Mouse (Mus musculus): ENCODE results near the gene Poldip2.

The Poldip2 gene

DNA sequence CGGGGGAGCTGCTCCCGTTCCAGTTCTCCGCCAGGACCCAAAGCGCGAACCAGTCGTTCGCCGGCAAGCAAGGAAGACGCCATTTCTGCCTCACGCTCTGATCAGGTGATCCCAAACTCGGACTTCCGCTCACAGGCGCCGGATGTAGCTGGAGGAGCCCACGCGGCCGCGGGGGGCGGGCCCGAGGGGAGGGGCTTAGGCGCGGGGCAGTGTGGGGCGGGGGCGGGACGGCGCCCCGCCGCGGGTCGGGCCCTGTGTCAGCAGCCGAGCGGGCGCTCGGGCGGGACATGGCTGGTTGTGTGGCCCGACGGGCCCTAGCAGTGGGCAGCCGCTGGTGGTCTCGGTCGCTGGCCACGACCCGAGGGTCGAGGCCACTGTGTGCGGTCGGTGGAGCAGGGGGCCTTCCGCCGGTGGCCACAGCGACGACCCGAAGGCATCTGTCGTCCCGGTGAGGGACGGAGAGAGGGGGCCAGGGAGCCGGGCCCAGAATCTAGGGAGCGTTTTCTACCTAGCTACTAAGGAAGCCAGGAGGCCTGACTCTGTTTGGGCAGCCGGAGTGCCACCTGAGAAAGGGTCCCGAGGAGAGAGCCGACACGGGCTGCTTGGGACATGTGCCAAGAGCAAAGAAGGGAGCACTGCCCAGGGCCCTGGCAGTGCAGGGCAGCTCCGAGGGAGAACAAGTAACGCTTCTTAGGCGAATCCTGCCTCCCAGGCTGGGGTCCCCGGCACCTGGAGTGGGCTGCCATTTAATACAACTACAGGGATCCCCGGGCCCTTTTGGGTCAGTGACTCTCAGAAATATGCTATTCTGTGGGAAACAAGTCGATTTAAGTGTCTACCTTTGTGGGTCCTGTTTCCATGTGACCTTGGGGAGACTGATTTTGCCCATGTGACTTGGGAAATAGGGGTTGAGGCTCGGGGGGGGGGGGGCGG lies at the start of gene Poldip2, which contains the start of gene Tmem199:
Gene Poldip2 (plus strand): TSS at position 169 of the 933 bp plus-strand sequence.
Gene Tmem199 (minus strand): TSS at position 148 of the 933 bp plus-strand sequence.
- DNase-seq (ENCODE audit: extremely low read depth, low read depth): peak; percentile 72

GRCm38 (mm10) chr11:78462669-78463068 lies 49.3 kb upstream of the Poldip2 start:
- DNase-seq (ENCODE audit: extremely low read depth, low read depth): no peak

DNA sequence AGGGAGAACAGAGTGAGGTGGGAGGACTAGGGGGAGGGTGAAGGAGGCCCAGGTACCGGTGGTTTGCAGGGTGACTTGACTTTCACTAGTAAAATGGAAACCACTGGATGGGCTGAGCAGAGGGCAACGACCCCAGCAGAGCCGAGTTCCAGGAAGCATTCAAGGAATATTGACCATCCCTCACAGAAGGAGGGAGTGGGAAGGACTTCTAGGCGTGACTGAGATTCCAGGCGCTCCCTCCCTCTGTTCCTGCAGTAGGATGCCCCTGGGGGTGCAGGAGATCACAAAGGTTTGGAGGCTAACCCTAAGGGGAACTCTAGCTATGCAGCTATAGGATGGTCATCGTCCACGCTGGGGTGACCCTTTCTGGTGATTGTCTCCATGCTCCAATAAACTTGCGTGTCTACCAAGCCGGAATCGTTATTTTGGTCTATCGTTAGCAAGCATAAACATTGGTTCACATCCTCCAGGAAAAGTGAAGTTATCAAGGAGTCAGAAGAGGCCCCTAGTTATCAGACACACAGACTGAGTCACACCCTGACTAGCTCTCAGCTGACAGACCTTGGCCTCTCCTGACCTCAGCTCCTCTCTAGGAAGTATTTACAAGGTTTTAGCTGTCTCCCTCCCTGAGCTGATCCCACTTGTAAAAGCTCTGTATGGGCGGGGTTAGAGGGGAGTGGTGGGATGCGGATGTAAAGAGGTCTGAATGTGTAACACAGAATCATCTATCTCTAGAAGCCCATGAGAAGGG lies 48.5 kb upstream of the Poldip2 start:
- DNase-seq (ENCODE audit: extremely low read depth, low read depth): peak; percentile 41

GRCm38 (mm10) chr11:78465116-78465515 lies 46.9 kb upstream of the Poldip2 start:
- DNase-seq (ENCODE audit: extremely low read depth, low read depth): no peak

GRCm38 (mm10) chr11:78465568-78466180 lies 46.3 kb upstream of the Poldip2 start, which contains the start of gene Slc46a1:
Gene Slc46a1, plus strand, starts transcription at chr11:78465697.
- DNase-seq (ENCODE audit: extremely low read depth, low read depth): peak; percentile 51

DNA sequence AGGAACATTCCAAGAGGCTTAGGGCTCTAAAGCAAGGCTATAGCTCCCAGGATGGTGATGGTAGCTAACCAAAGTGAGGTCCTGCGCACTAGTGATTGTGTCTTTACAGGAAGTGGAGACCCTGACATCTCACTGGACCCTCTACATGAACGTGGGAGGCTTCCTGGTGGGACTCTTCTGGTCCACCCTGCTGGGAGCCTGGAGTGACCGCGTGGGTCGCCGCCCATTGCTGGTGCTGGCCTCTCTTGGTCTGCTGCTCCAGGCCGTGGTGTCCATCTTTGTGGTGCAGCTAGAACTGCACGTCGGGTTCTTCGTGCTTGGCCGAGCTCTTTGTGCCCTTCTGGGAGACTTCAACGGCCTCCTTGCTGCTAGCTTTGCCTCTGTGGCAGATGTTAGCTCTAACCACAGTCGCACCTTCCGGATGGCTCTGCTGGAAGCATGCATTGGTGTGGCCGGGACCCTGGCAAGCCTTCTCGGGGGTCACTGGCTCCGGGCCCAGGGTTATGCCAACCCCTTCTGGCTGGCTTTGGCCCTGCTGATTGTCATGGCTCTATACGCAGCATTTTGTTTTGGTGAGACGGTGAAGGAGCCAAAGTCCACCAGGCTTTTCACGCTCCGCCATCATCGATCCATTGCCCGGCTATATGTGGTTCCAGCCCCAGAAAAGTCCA lies 45.6 kb upstream of the Poldip2 start:
- DNase-seq (ENCODE audit: extremely low read depth, low read depth): no peak

GRCm38 (mm10) chr11:78467515-78467914 lies 44.5 kb upstream of the Poldip2 start:
- peak; percentile 51 for DNase-seq (ENCODE audit: extremely low read depth, low read depth)

DNA sequence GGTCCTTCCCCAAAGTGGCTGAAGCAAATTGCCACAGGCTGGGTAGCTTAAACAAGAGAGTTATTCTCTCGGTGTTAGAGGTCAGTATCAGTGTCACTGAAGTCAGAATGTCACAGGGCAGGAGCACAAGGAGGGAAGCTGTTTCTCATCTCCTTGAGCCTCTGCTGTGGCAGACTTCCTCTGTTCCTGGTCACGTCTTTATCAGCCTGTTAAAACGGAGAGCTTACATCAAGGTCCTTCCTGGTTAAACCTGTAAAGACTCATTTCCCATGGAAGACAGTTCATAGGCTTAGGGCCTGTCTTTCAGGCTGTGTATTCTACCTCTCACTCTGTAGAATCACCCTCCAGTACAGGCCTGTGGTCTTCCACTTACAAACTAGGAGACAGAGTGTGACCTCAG lies 44.1 kb upstream of the Poldip2 start:
- DNase-seq (ENCODE audit: extremely low read depth, low read depth): no peak

DNA sequence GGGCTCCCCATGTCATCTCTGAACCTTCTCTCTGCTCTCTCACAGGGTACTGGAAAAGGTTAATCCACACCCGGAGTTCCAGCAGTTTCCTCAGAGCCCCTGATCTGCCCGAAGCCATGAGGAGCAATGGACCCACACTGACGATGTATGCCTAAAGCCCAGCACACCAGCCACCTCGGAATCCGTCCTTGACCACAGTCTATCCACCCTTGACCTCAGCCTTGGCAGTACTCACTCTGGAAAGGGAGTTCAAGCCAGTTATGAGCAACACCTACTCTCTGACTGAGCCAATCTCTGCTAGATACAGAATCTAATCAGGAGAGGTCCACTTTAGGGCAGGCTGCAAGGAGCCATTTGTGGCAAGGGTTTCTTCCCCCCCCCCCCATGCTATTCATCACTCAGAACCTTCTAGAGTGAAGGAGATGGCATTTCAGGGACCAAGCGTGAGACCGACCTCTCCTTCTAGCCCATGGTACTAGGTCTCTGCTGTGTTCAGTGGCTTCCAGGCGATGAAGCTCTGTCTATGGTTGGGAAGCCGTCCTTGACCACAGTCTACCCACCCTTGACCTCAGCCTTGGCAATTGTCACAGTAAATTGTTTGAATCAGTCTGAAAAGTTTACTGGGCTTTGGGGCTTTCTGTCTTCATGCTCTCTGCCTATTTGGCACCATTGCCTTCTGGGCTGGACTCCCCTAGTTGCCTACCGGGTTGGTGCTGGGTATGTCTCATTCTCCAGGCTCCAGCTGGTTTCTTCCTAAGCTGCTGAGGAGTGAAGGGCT lies 40.5 kb upstream of the Poldip2 start:
- no peak for DNase-seq (ENCODE audit: extremely low read depth, low read depth)

DNA sequence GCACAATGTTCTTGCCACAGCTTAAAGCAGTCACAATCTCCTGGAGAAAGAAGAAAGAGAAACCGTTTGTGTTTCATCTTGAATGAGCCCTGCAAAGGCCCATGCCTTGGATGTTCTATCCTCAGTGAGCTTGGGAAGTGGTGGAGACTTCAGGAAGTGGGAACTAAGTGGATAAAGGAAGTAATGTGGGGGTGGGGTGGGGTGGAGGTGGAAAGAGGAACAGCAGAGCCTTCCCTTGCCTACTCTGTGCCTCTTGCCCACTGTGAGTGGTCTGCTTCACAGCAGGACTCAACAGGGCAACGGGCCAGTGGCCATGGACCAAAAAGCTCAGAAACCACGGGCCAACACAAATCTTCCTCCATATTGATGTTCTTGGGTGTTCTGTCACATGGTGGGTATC lies 36.7 kb upstream of the Poldip2 start:
- DNase-seq (ENCODE audit: extremely low read depth, low read depth): peak; percentile 36

- no peak for DNase-seq (ENCODE audit: extremely low read depth, low read depth)
Measured at GRCm38 (mm10) chr11:78483639-78484038, 28.4 kb upstream of the Poldip2 start.

DNA sequence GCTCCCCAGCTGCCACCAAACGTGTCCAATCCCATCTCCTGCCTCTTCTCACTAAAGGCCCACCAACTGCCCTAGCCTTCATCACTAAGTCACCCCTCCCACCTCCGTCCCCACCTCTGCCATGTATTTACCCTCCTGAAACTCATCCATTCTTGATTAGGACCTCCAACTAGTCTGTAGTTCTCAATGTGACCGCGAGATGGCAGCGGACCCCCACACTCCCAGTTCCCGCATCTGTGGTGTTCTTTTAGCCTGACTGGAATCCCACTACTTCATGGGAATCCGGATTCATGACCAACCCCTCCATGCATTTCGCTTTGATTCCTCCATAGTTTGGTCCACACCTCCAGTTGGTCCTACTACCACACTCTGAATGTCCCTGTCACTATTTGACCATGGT lies 23.8 kb upstream of the Poldip2 start:
- no peak for DNase-seq (ENCODE audit: extremely low read depth, low read depth)

DNA sequence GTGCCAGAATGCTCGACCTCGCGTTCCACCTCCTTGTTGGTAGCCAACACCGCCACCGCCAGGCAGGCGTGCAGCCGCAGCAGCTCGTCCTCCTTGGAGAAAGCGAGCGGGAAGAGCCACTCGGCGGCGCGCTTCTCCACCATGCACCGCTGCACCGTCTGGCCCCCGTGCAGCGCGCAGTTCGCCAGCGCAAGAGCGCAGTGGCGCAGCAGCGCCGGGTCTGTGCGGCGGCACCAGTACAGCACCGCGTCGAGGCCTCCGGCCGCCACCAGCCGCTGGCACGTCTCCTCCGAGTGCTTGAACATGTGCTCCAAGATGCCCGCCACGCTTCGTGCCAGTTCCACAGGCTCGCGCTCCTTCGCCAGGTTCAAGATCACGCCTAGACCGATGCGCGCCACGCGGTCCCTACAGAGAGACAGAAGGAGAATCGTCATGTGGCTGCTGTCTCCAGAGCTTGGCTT lies 21.2 kb upstream of the Poldip2 start:
- DNase-seq (ENCODE audit: extremely low read depth, low read depth): no peak

- peak; percentile 28 for DNase-seq (ENCODE audit: extremely low read depth, low read depth)
Measured at GRCm38 (mm10) chr11:78495904-78496303, 16.1 kb upstream of the Poldip2 start.

DNA sequence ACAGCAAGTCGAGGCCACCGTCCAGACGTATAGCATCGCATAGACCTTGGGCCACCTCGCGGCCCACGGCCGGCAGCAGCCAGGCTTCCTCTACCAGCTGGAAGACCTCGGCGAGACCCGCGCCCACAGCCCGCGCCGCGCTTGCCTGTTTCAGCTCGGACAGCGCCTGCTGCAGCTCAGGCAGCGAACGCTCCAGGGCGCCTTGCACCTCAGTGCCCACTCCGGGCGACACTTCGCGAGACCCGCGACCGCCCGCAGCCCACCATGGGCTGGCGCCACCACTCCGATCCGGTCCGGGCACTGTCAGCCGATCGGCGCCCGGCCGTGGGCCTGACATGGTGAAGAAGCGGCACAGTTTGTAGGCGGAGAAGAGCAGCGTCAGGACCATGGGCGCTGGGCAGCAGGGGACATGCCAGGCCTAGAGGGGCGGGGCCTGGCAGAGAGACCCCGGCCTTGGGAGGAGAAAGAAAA lies 14.9 kb upstream of the Poldip2 start:
- DNase-seq (ENCODE audit: extremely low read depth, low read depth): no peak

DNA sequence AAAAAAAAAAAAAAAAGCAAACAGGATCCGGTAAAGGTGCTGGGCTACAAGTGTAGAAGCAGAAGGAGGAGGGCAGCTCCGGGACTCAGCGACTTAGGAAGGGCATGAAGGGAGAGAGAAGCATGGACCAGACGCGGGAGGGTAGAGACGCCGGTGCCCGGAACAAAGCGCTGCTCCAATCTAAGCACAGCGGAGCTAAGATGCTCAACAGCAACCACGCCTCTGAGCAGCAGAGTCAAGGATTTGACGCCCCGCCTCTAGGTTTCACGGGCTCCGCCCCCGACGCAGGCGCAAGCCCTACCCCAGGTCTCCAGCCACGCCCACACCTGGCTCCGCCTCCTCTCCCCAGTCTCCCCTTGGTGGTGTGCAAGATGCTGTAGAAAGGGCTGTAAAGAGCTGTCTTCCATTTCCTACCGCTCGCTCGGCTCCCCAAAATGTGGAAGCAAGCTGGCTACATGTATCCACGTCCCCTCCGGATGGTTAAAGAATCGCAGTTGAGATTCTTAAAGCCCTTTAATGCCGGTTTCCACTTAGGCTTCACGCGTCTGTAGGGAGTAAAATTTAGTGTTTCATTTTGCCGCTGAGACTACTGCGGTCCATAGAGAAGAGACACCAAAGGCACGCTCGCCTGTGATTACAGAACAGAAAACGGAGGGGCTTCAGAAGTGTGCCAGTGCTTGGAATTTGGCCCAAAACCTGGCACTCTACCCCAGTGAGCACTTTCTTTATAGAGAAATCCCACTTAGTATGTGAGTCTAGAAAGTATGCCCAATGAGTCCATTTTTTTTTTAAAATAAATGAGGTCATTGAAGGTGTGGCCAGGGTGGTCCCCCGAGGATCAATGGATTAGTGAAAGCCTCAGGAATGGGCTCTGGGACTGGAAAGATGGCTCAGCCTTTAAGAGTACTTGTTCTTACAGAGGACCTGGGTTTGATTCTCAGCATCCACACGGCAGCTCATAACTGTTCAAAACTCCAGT lies 14.2 kb upstream of the Poldip2 start, which contains the start of gene Sarm1:
Gene Sarm1 (minus strand): TSS at position 211 of the 979 bp plus-strand sequence.
- DNase-seq (ENCODE audit: extremely low read depth, low read depth): peak; percentile 85

GRCm38 (mm10) chr11:78499004-78499403 lies 13.0 kb upstream of the Poldip2 start, which contains the start of gene Vtn:
Gene Vtn, plus strand, starts transcription at chr11:78499091.
- no peak for DNase-seq (ENCODE audit: extremely low read depth, low read depth)

GRCm38 (mm10) chr11:78499543-78499942 lies 12.4 kb upstream of the Poldip2 start:
- no peak for DNase-seq (ENCODE audit: extremely low read depth, low read depth)

Data from MEL-GATA-1-ER (cell line).